Mouse (Mus musculus) kidney, postnatal 0 days (tissue): ENCODE data around the gene Kcnh4. TPM values are rescaled to one million over a fixed set of nuclear protein-coding genes. Genes with fewer than 3 reads are reported as not detected.

Source experiments
- ATAC-seq: fragments of 200-750 bp; cut with Nextera tagmentation; replicated peaks from 2 replicates; pipeline ENCODE4 v1.8.0; 2017; ENCODE audit warnings: low read depth, moderate number of reproducible peaks, moderate TSS enrichment, moderate library complexity; ENCODE audit not compliant: low FRiP score
- DNase-seq: peaks from one replicate; pipeline ENCODE4 v3.0.0-alpha.2; 2016; ENCODE audit warnings: low spot score
- H3K27ac ChIP-seq: fragments of 300-500 bp; sonication (generic); 2 replicates; pipeline ENCODE4 v1.5.1; 2014; ENCODE audit warnings: mild to moderate bottlenecking
- H3K27me3 ChIP-seq: fragments of 300-500 bp; sonication (generic); 2 replicates; pipeline ENCODE4 v1.6.1; 2014; ENCODE audit warnings: low read length, mixed read lengths; ENCODE audit not compliant: insufficient read depth
- H3K36me3 ChIP-seq: fragments of 300-500 bp; sonication (generic); 2 replicates; pipeline ENCODE4 v1.6.1; 2014; ENCODE audit warnings: low read length, mixed read lengths; ENCODE audit not compliant: insufficient read depth
- H3K4me1 ChIP-seq: fragments of 300-500 bp; sonication (generic); replicated peaks from 2 replicates; pipeline ENCODE4 v1.6.1; 2014; ENCODE audit warnings: antibody characterized with exemption, low read length, mixed read lengths; ENCODE audit not compliant: insufficient read depth
- H3K4me2 ChIP-seq: fragments of 300-500 bp; sonication (generic); 2 replicates; pipeline ENCODE4 v1.6.1; 2014; ENCODE audit warnings: mild to moderate bottlenecking, low read length, moderate library complexity, mixed read lengths
- H3K4me3 ChIP-seq: fragments of 300-500 bp; sonication (generic); replicated peaks from 2 replicates; pipeline ENCODE4 v1.5.1; 2014; ENCODE audit warnings: low read depth, low read length
- H3K9ac ChIP-seq: fragments of 300-500 bp; sonication (generic); 2 replicates; pipeline ENCODE4 v1.6.1; 2014; ENCODE audit warnings: low read depth, low read length
- H3K9me3 ChIP-seq: fragments of 300-500 bp; sonication (generic); replicated peaks from 2 replicates; pipeline ENCODE4 v1.6.1; 2016; ENCODE audit warnings: low read length, inconsistent platforms, mixed read lengths
- CTCF ChIP-seq: IDR thresholded peaks from 2 replicates; pipeline ENCODE4 v1.5.1; 2016; ENCODE audit warnings: antibody characterized with exemption, low read depth, mild to moderate bottlenecking, moderate library complexity
- WGBS: fragments of 180-500 bp; shearing (Covaris S2); extraction: QIAGEN DNeasy Blood & Tissue Kit; methylation state at CpG from one replicate; pipeline ENCODE4 v1.1.7; 2014; 5-methylcytosine and 5-hydroxymethylcytosine counted together
- polyA plus RNA-seq: library from polyadenylated mRNA; unstranded; fragments of >200 nt; fragmentation: Nextera tagmentation; extraction: Ambion mirVana; gene quantifications from 2 replicates; pipeline ENCODE4 v1.2.1, GENCODE M21; 2015

Gene Kcnh4
- polyA plus RNA-seq, 1 experiment from 2014 or later = not detected

DNA sequence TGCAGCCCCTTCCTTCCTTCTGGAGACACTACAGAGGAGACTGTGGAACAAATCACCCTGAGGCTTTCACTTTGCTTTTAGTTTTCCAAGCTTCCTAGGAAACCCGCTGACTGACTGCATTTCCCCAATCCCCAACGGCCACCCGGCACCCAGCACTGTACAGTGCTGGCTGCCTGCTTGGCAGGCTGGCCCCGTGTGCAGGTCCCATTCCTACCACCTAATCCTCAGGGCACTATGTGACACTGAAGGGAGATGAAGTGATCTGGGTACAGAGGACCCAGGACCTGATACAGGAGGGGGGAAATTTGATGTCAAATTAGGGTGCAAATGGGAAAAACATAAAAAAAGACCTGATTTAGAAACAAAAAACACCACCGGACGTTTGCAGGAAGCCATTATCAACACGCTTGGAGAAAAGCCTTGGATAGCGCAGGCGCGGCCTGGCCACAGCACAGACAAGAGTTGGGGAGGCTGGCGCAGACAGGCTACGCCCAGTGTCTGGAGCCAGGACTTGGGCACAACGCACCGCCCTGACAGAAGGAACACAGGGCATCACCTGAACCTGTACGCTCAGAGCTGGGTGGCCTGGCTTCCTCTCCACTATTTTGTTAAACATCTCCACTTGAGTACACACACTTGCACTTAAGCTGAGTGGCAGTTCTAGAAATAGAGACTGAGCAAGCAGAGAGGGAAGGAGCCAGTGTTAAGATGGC, 22.2 kb upstream of the Kcnh4 start:
- Histone ChIP-seq H3K4me3 (no peak overlapping the region), H3K4me1 (no peaks in the 10 kb centered on the region), H3K9ac (no peak overlapping the region), H3K27me3 (no peaks in the 10 kb centered on the region), H3K27ac (no peak overlapping the region), H3K4me2 (no peak overlapping the region), H3K36me3 (peaks cover 24% of the 10 kb centered on the region), H3K9me3 (no peaks in the 10 kb centered on the region)
- ATAC-seq = no peak
- no peak for TF ChIP-seq CTCF
- WGBS = 91% methylated on average over 15 of the region's 15 CpGs
- no peak for DNase-seq

DNA sequence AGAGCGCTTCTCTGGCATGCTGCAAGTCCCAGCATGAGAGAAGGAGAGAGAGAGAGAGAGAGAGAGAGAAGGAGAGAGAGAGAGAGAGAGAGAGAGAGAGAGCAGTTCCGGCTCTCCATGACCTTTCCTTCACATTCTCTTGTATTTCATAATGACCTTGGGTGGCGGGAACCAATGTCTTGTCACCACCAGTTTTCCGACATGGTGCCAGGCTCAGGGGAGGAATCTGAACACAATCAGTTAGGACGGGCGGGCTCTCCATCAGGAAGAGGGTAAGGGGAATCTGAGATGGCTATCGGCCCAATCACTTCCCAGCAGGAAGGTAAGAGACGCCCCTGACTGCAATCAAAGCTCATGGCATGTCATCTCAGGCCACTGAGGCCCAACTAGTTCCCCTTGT, 20.5 kb upstream of the Kcnh4 start:
- Histone ChIP-seq H3K4me3 (no peak overlapping the region), H3K9me3 (no peaks in the 10 kb centered on the region), H3K27me3 (no peaks in the 10 kb centered on the region), H3K4me1 (no peaks in the 10 kb centered on the region), H3K36me3 (peaks cover 24% of the 10 kb centered on the region), H3K9ac (no peak overlapping the region), H3K4me2 (no peak overlapping the region), H3K27ac (no peak overlapping the region)
- 75% methylated on average over 8 of the region's 8 CpGs for WGBS
- DNase-seq = no peak
- no peak for TF ChIP-seq CTCF
- ATAC-seq = no peak

GRCm38 (mm10) chr11:100778069-100778468, 18.3 kb upstream of the Kcnh4 start:
- no peak for ATAC-seq
- DNase-seq = no peak
- peaks cover 18% of the 10 kb centered on the region for H3K36me3 ChIP-seq
- no peaks in the 10 kb centered on the region for H3K4me1 ChIP-seq
- H3K4me2 ChIP-seq = no peak overlapping the region
- H3K9me3 ChIP-seq = no peaks in the 10 kb centered on the region
- no peak overlapping the region for H3K9ac ChIP-seq
- no peak for TF ChIP-seq CTCF
- H3K27ac ChIP-seq = no peak overlapping the region
- 68% methylated on average over 3 of the region's 3 CpGs for WGBS
- no peaks in the 10 kb centered on the region for H3K27me3 ChIP-seq
- H3K4me3 ChIP-seq = no peak overlapping the region

- no peak overlapping the region for H3K9ac ChIP-seq
- ATAC-seq = no peak
- no peaks in the 10 kb centered on the region for H3K27me3 ChIP-seq
- H3K9me3 ChIP-seq = no peaks in the 10 kb centered on the region
- H3K4me2 ChIP-seq = no peak overlapping the region
- H3K4me3 ChIP-seq = no peak overlapping the region
- no peaks in the 10 kb centered on the region for H3K36me3 ChIP-seq
- no peak for TF ChIP-seq CTCF
- H3K27ac ChIP-seq = no peak overlapping the region
- WGBS = 82% methylated on average over 10 of the region's 10 CpGs
- H3K4me1 ChIP-seq = no peaks in the 10 kb centered on the region
- DNase-seq = no peak
Observed at GRCm38 (mm10) chr11:100775921-100776320, 16.2 kb upstream of the Kcnh4 start.

DNA sequence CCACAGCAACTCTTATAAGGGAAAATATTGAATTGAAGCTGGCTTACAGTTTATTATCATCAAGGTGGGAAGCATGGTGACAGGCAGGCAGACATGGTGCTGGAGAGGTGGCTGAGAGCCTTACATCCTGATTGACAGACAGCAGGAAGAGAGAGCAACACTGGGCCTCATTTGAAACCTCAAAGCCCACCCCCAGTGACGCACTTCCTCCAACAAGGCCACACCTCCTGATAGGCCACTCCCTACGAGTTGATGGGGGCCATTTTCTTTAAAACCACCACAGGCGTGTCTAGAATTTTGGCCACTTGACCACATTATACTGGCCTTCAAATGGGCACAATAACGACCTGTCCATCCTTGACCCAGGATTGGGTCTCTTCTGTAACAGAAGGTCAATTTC, 14.5 kb upstream of the Kcnh4 start:
- Histone ChIP-seq H3K36me3 (no peaks in the 10 kb centered on the region), H3K4me1 (0 out of 2 replicates have a peak, but pooled peaks cover 5% of the 10 kb centered on the region), H3K4me3 (no peak overlapping the region), H3K4me2 (no peak overlapping the region), H3K27ac (no peak overlapping the region), H3K27me3 (no peaks in the 10 kb centered on the region), H3K9ac (no peak overlapping the region), H3K9me3 (no peaks in the 10 kb centered on the region)
- ATAC-seq = no peak
- DNase-seq = no peak
- TF ChIP-seq CTCF = no peak
- WGBS = 81% methylated on average over 4 of the region's 4 CpGs

- H3K27ac ChIP-seq = no peak within 1 kb of the TSS
Observed at GRCm38 (mm10) chr11:100770646-100771408, 11.1 kb upstream of the Kcnh4 start, which contains the start of gene Ghdc. Gene Ghdc, minus strand, starts transcription at chr11:100770957.

More at GRCm38 (mm10) chr11:100770646-100771408, 11.1 kb upstream of the Kcnh4 start, which contains the start of gene Ghdc:
- Histone ChIP-seq H3K4me3 (peak within 1 kb of the TSS; percentile 73), H3K9me3 (no peaks in the 10 kb centered on the region), H3K4me1 (0 out of 2 replicates have a peak, but pooled peaks cover 5% of the 10 kb centered on the region), H3K9ac (peak within 1 kb of the TSS; percentile 58), H3K4me2 (peak within 1 kb of the TSS; percentile 64), H3K27me3 (no peaks in the 10 kb centered on the region), H3K36me3 (0 out of 2 replicates have a peak, but pooled peaks cover 4% of the 10 kb centered on the region)
- WGBS = 13% methylated on average over 17 of the region's 17 CpGs
- TF ChIP-seq CTCF = no peak
- peak; percentile 85 for DNase-seq
- ATAC-seq = peak; percentile 21; the same call in 1 of the 2 replicates
